Mouse (Mus musculus): Measurements from ENCODE around the gene Syne1.
A peak's percentile ranks its signal among the peaks of the same experiment; 100 is the strongest.
"Not testable (repeated sequence)": the region's sequence is repeated elsewhere in the genome, so short reads cannot be mapped to it uniquely, and the experiment has no call there.

Gene Syne1

GRCm38 (mm10) chr10:5515330-5515729 lies 36.0 kb downstream of the Syne1 start:
- DNase-seq (ENCODE audit: low spot score) = no peak

- no peak for DNase-seq (ENCODE audit: low spot score)
Observed at GRCm38 (mm10) chr10:5514134-5514533, 37.1 kb downstream of the Syne1 start.

GRCm38 (mm10) chr10:5512285-5512684 lies 39.0 kb downstream of the Syne1 start:
- no peak for DNase-seq (ENCODE audit: low spot score)

GRCm38 (mm10) chr10:5511403-5511802 lies 39.9 kb downstream of the Syne1 start:
- DNase-seq (ENCODE audit: low spot score) = no peak

GRCm38 (mm10) chr10:5507478-5507877 lies 43.8 kb downstream of the Syne1 start:
- DNase-seq (ENCODE audit: low spot score) = no peak

GRCm38 (mm10) chr10:5504761-5505160 lies 46.5 kb downstream of the Syne1 start:
- no peak for DNase-seq (ENCODE audit: low spot score)

GRCm38 (mm10) chr10:5503909-5504308 lies 47.4 kb downstream of the Syne1 start:
- no peak for DNase-seq (ENCODE audit: low spot score)

GRCm38 (mm10) chr10:5499684-5500369 lies 51.5 kb downstream of the Syne1 start:
- not testable (repeated sequence) for DNase-seq (ENCODE audit: low spot score)

GRCm38 (mm10) chr10:5497859-5498258 lies 53.4 kb downstream of the Syne1 start:
- no peak for DNase-seq (ENCODE audit: low spot score)

- DNase-seq (ENCODE audit: low spot score) = no peak
Observed at GRCm38 (mm10) chr10:5491050-5491449, 60.2 kb downstream of the Syne1 start.

- DNase-seq (ENCODE audit: low spot score) = no peak
Observed at GRCm38 (mm10) chr10:5490029-5490428, 61.3 kb downstream of the Syne1 start.

- no peak for DNase-seq (ENCODE audit: low spot score)
Observed at GRCm38 (mm10) chr10:5488097-5488496, 63.2 kb downstream of the Syne1 start.

- no peak for DNase-seq (ENCODE audit: low spot score)
Observed at GRCm38 (mm10) chr10:5480552-5481550, 70.4 kb downstream of the Syne1 start.

- DNase-seq (ENCODE audit: low spot score) = peak; percentile 48
Observed at GRCm38 (mm10) chr10:5480097-5480496, 71.2 kb downstream of the Syne1 start.

GRCm38 (mm10) chr10:5468638-5469037 lies 82.6 kb downstream of the Syne1 start:
- DNase-seq (ENCODE audit: low spot score) = no peak

GRCm38 (mm10) chr10:5453830-5454229 lies 97.5 kb downstream of the Syne1 start:
- DNase-seq (ENCODE audit: low spot score) = no peak

- no peak for DNase-seq (ENCODE audit: low spot score)
Observed at GRCm38 (mm10) chr10:5449944-5450343, 101.3 kb downstream of the Syne1 start.

- no peak for DNase-seq (ENCODE audit: low spot score)
Observed at GRCm38 (mm10) chr10:5447950-5448716, 103.1 kb downstream of the Syne1 start.

GRCm38 (mm10) chr10:5445313-5445712 lies 106.0 kb downstream of the Syne1 start:
- DNase-seq (ENCODE audit: low spot score) = no peak

- DNase-seq (ENCODE audit: low spot score) = no peak
Observed at GRCm38 (mm10) chr10:5443020-5443419, 108.3 kb downstream of the Syne1 start.

- DNase-seq (ENCODE audit: low spot score) = no peak
Observed at GRCm38 (mm10) chr10:5439802-5440350, 111.4 kb downstream of the Syne1 start.

- no peak for DNase-seq (ENCODE audit: low spot score)
Observed at GRCm38 (mm10) chr10:5437766-5438165, 113.5 kb downstream of the Syne1 start.

Data from adipocyte (in vitro differentiated cells).